Mouse (Mus musculus): ENCODE results near the gene Rims1. TPM values are rescaled to one million over a fixed set of nuclear protein-coding genes. Genes with fewer than 3 reads are reported as not detected.
A peak's percentile ranks its signal among the peaks of the same experiment; 100 is the strongest.

The Rims1 gene
- polyA plus RNA-seq (2014; fragmentation: Nextera tagmentation; extraction: Ambion mirVana), result 0.69 and 1.4 TPM in 2 replicates

DNA sequence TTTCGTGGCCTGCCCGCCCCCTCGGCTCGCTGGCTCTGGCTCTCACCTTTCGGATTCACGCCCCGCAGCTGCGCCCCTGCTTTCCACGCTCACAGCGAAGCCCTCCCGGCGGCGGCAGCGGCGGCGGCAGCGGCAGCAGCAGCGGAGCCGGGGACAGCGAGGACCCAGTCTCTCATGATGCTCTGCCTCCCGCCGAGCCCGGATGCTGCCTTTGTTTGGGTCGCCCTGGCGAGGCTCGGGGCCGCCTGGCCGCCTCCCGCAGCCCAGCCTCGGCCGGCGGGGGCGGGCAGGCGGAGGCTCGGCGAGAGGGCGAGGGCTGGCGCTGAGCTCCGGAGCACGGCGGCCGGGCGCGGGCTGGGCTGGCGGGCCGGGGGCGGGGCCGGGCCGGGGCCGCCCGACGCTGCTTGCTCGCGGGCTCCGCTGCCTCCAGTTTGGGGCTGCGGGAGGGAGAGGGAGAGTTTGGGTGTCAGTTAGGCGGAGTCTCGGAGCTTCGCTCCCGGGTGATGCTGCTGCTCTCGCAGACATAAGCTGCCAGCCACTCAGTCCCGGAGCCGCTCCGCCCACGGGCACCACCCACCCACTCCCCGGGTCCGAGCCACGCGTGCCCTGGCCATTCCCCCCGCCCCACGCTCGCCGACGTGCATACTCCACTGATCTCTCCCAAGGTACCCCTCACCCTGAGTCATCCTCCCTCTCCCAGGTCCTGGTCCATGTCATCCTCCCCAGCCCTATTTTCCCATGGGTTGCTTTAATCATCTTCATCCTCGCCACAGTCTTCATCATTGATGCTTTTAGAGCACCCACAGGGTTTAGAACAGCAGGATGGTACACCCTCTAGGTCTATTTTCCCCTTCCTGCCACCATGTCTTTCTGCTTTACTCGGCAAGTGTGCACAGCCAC is at the start of gene Rims1:
Gene Rims1, minus strand, starts transcription at position 269 of the 900 bp plus-strand sequence.
- under 1% methylated on average over 69 of the region's 76 CpGs for WGBS
- peak; percentile 89 for ATAC-seq (ENCODE audit: insufficient number of reproducible peaks, low FRiP score, low TSS enrichment, low read depth)

DNA sequence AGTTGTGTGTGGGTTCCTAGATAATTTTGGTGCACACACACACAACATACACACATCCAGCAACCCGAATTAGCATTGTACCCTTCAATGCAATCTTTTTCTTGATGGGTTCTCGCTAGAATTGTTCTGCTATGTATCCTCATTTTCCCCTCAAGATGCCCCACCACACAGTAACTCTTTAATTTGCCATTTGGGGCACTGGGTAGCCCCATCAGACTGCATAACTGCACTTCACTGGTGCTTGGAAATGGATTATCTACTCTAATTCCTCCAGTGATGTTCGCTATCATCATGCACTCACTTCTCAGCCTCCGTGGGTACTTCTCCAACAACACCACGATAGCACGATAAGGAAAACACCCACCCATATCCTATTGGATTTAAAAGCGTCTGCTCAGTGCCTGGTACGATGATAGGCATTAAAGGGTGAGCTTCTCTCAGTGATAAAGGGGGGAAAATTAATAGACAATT is 867 bp upstream of the Rims1 start:
- no peaks in the 10 kb centered on the region for H3K9me3 ChIP-seq (ENCODE audit: control insufficient read depth, low read length)
- H3K9ac ChIP-seq (ENCODE audit: low read length), result no peak overlapping the region
- no peak overlapping the region for H3K27ac ChIP-seq (replicated peaks; ENCODE audit: low read depth, low read length)
- peaks cover 8% of the 10 kb centered on the region; the same call in 1 of the 2 replicates for H3K27me3 ChIP-seq (ENCODE audit: control insufficient read depth, insufficient read depth, low read length)
- H3K4me3 ChIP-seq (ENCODE audit: low read depth, low read length), result peak overlapping the region; percentile 57
- peak overlapping the region; percentile 91 for H3K4me2 ChIP-seq (ENCODE audit: low read depth, severe bottlenecking)
- no peaks in the 10 kb centered on the region for H3K36me3 ChIP-seq (ENCODE audit: control insufficient read depth, insufficient read depth, low read length)
- WGBS, result 30% methylated on average over 8 of the region's 8 CpGs
- ATAC-seq (ENCODE audit: insufficient number of reproducible peaks, low FRiP score, low TSS enrichment, low read depth) (no peak), DNase-seq (ENCODE audit: low spot score) (no peak)
- H3K4me1 ChIP-seq (ENCODE audit: control insufficient read depth, insufficient read depth, low read length), result no peaks in the 10 kb centered on the region

More for the DNA sequence above, at the start of gene Rims1:
- peak; percentile 67 for DNase-seq (ENCODE audit: low spot score)
- peak within 1 kb of the TSS; percentile 91 for H3K4me2 ChIP-seq (ENCODE audit: low read depth, severe bottlenecking)
- H3K27ac ChIP-seq (replicated peaks; ENCODE audit: low read depth, low read length), result no peak within 1 kb of the TSS
- peak within 1 kb of the TSS; percentile 81 for H3K9ac ChIP-seq (ENCODE audit: low read length)
- no peaks in the 10 kb centered on the region for H3K36me3 ChIP-seq (ENCODE audit: control insufficient read depth, insufficient read depth, low read length)
- peak within 1 kb of the TSS; percentile 57 for H3K4me3 ChIP-seq (ENCODE audit: low read depth, low read length)
- no peaks in the 10 kb centered on the region for H3K4me1 ChIP-seq (ENCODE audit: control insufficient read depth, insufficient read depth, low read length)
- H3K9me3 ChIP-seq (ENCODE audit: control insufficient read depth, low read length), result no peaks in the 10 kb centered on the region
- peaks cover 8% of the 10 kb centered on the region; the same call in 1 of the 2 replicates for H3K27me3 ChIP-seq (ENCODE audit: control insufficient read depth, insufficient read depth, low read length)

DNA sequence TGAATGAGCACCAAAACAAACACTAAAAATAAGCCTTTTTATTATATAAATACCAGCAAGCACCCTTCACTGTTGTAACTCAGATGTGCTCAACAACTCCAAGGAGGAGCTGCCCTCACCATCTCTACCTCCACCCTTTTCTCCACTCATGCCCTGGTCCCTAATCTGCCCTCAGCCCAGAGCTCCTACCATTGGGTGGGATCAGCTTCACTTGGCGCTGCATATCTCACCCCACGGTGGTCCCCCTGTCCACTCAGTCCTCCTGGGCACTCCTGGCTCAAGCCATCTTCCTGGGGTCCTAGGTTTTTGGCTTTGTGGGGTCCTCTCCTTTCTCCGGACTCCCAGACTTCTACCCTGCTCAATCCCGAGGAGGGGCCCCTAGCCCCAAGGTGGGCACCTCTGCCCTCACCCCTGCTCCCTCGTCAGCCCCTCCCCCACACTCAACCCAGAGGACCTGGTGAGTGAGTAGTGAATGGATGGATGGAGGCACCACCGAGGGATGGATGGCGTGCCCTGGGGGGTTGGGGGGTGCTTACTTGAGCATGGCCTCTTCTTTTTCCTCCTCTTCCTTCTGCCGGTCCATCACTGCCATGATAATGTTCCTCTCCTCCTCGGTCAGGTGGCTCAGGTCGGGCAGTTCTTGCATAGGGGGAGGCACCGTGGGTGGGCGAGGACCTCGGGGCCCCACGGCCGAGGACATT is 619 bp downstream of the Rims1 start:
- H3K4me2 ChIP-seq (ENCODE audit: low read depth, severe bottlenecking), result peak overlapping the region; percentile 91
- H3K4me3 ChIP-seq (ENCODE audit: low read depth, low read length), result peak overlapping the region; percentile 57
- peaks cover 8% of the 10 kb centered on the region; the same call in 1 of the 2 replicates for H3K27me3 ChIP-seq (ENCODE audit: control insufficient read depth, insufficient read depth, low read length)
- DNase-seq (ENCODE audit: low spot score) (no peak), ATAC-seq (ENCODE audit: insufficient number of reproducible peaks, low FRiP score, low TSS enrichment, low read depth) (peak; percentile 52; the same call in 1 of the 2 replicates)
- peak overlapping the region; percentile 81 for H3K9ac ChIP-seq (ENCODE audit: low read length)
- H3K9me3 ChIP-seq (ENCODE audit: control insufficient read depth, low read length), result no peaks in the 10 kb centered on the region
- no peak overlapping the region for H3K27ac ChIP-seq (replicated peaks; ENCODE audit: low read depth, low read length)
- WGBS, result 9% methylated on average over 15 of the region's 15 CpGs
- H3K4me1 ChIP-seq (ENCODE audit: control insufficient read depth, insufficient read depth, low read length), result no peaks in the 10 kb centered on the region
- H3K36me3 ChIP-seq (ENCODE audit: control insufficient read depth, insufficient read depth, low read length), result no peaks in the 10 kb centered on the region

DNA sequence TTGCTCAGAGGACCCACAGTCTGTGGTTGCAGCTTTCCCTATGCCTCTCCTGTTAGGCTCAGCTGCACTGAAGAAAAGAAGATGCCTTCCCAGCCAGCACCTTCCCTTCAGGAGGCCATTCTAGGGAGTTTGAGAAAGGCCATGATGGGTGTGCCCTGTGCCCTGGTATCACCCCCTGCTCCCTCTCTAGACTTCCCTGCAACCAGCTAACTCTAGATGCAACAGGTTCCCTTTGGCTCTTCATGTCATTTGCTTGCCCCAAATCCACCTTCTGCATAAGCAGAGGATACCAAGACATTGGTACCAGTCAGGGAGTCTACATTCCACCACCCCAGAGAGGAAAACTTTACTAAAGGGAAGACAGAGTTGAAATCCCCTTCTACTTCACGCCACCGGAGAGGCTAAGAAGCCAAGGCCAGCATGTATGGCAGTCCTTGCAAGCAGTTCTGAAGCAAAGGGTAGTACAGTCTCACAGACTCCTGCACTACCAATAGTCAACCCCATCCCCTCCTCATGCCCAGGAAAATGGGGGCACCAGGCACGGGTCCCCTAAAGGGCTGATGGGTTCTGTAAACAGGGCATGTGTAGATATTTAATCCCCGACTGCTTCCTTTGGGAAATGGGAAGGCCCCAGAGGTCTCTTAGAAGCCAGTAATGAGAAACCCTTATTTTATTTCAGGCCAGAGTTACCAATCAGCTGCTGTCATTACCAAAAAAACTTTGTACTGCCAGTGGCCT is 1.5 kb downstream of the Rims1 start:
- no peak overlapping the region for H3K9ac ChIP-seq (ENCODE audit: low read length)
- no peak for ATAC-seq (ENCODE audit: insufficient number of reproducible peaks, low FRiP score, low TSS enrichment, low read depth)
- no peak for DNase-seq (ENCODE audit: low spot score)
- no peak overlapping the region; the same call in 1 of the 2 replicates for H3K4me2 ChIP-seq (ENCODE audit: low read depth, severe bottlenecking)
- no peaks in the 10 kb centered on the region for H3K4me1 ChIP-seq (ENCODE audit: control insufficient read depth, insufficient read depth, low read length)
- no peak overlapping the region for H3K27ac ChIP-seq (replicated peaks; ENCODE audit: low read depth, low read length)
- H3K36me3 ChIP-seq (ENCODE audit: control insufficient read depth, insufficient read depth, low read length), result no peaks in the 10 kb centered on the region
- H3K27me3 ChIP-seq (ENCODE audit: control insufficient read depth, insufficient read depth, low read length), result peaks cover 8% of the 10 kb centered on the region; the same call in 1 of the 2 replicates
- no peak overlapping the region for H3K4me3 ChIP-seq (ENCODE audit: low read depth, low read length)
- WGBS, result 77% methylated on average over 4 of the region's 4 CpGs
- no peaks in the 10 kb centered on the region for H3K9me3 ChIP-seq (ENCODE audit: control insufficient read depth, low read length)

DNA sequence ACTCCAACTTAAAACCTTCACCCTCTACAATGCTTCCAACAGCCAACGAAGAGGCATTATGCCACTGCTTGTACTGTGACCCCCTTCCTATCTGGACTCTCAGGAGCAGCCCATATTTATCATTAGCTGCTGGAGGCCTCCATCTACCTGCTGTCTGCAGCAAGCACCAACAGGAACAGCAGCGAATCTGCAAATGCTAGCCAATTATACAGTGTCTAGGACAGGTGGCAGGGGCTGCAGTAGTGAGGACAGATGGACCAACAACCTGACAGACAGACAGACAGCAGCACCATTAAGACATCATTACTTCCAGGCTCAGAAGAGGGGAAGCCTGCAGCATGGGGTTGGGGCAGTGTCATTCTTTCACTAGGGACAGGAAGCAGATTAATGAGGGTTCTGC is 2.3 kb downstream of the Rims1 start:
- ATAC-seq (ENCODE audit: insufficient number of reproducible peaks, low FRiP score, low TSS enrichment, low read depth) (no peak), DNase-seq (ENCODE audit: low spot score) (no peak)
- Histone ChIP-seq H3K4me2 (ENCODE audit: low read depth, severe bottlenecking) (no peak overlapping the region), H3K27ac (replicated peaks; ENCODE audit: low read depth, low read length) (no peak overlapping the region), H3K9me3 (ENCODE audit: control insufficient read depth, low read length) (no peaks in the 10 kb centered on the region), H3K36me3 (ENCODE audit: control insufficient read depth, insufficient read depth, low read length) (no peaks in the 10 kb centered on the region), H3K4me1 (ENCODE audit: control insufficient read depth, insufficient read depth, low read length) (no peaks in the 10 kb centered on the region), H3K9ac (ENCODE audit: low read length) (no peak overlapping the region), H3K27me3 (ENCODE audit: control insufficient read depth, insufficient read depth, low read length) (peaks cover 8% of the 10 kb centered on the region; the same call in 1 of the 2 replicates), H3K4me3 (ENCODE audit: low read depth, low read length) (no peak overlapping the region)
- 76% methylated on average over 2 of the region's 2 CpGs for WGBS

DNA sequence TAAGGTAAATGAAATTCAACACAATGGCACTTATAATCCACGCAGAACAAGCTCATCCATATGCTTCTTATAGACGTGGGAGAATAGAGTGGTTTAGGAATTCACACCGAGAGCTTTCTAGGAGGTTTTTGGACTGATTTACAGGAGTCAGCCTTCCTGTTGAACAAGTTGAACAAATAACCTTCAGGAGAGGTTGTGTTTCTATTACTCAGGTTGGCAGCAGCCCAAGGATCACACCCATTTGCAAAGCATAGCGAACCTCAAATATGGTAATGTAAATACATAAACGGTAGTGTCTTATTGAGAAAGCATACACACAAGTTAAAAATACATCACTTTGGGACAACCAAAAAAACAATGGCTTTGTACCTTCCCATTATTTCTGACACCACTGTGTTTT is 5.5 kb downstream of the Rims1 start:
- WGBS, result 86% methylated on average over 5 of the region's 5 CpGs
- DNase-seq (ENCODE audit: low spot score), result no peak

DNA sequence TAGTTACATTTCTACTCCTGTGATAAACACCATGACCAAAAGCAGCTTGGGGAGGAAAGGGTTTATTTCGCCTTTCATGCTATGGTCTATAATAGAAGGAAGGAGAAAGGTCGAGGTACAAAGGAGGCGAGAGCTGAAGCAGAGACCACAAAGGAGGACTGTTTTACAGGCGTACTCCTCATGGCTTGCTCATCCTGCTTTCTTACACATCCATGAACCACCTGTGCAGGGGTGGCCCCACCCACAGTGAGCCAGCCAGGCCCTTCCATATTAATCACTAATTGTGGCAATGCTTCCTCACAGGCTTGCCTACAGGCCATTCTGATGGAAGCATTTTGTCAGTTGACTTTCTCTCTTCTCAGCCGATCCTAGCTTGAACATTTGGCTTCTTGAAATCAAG is 8.7 kb downstream of the Rims1 start:
- Histone ChIP-seq H3K27ac (replicated peaks; ENCODE audit: low read depth, low read length) (no peak overlapping the region), H3K9ac (ENCODE audit: low read length) (no peak overlapping the region), H3K36me3 (ENCODE audit: control insufficient read depth, insufficient read depth, low read length) (no peaks in the 10 kb centered on the region), H3K27me3 (ENCODE audit: control insufficient read depth, insufficient read depth, low read length) (no peaks in the 10 kb centered on the region), H3K4me3 (ENCODE audit: low read depth, low read length) (no peak overlapping the region), H3K4me2 (ENCODE audit: low read depth, severe bottlenecking) (no peak overlapping the region), H3K4me1 (ENCODE audit: control insufficient read depth, insufficient read depth, low read length) (no peaks in the 10 kb centered on the region), H3K9me3 (ENCODE audit: control insufficient read depth, low read length) (no peaks in the 10 kb centered on the region)
- WGBS, result 70% methylated on average over 5 of the region's 5 CpGs
- DNase-seq (ENCODE audit: low spot score) (no peak), ATAC-seq (ENCODE audit: insufficient number of reproducible peaks, low FRiP score, low TSS enrichment, low read depth) (no peak)

More for the DNA sequence above, 5.5 kb downstream of the Rims1 start:
- Histone ChIP-seq H3K4me1 (ENCODE audit: control insufficient read depth, insufficient read depth, low read length) (no peaks in the 10 kb centered on the region), H3K36me3 (ENCODE audit: control insufficient read depth, insufficient read depth, low read length) (no peaks in the 10 kb centered on the region), H3K4me2 (ENCODE audit: low read depth, severe bottlenecking) (no peak overlapping the region), H3K4me3 (ENCODE audit: low read depth, low read length) (no peak overlapping the region), H3K27me3 (ENCODE audit: control insufficient read depth, insufficient read depth, low read length) (0 out of 2 replicates have a peak, but pooled peaks cover 2% of the 10 kb centered on the region), H3K27ac (replicated peaks; ENCODE audit: low read depth, low read length) (no peak overlapping the region), H3K9me3 (ENCODE audit: control insufficient read depth, low read length) (no peaks in the 10 kb centered on the region), H3K9ac (ENCODE audit: low read length) (no peak overlapping the region)
- ATAC-seq (ENCODE audit: insufficient number of reproducible peaks, low FRiP score, low TSS enrichment, low read depth), result no peak

All from limb, embryonic 11.5 days (tissue).